Mouse (Mus musculus): ENCODE data around the gene Comt.

Gene Comt

GRCm38 (mm10) chr16:18411026-18411649 lies 15.5 kb downstream of the Comt start:
- DNase-seq (ENCODE audit: low read depth, low spot score), result no peak

GRCm38 (mm10) chr16:18410418-18410817 lies 16.2 kb downstream of the Comt start:
- DNase-seq (ENCODE audit: low read depth, low spot score), result no peak

GRCm38 (mm10) chr16:18409776-18410175 lies 16.9 kb downstream of the Comt start:
- DNase-seq (ENCODE audit: low read depth, low spot score), result no peak

- DNase-seq (ENCODE audit: low read depth, low spot score), result no peak
These were observed 18.7 kb downstream of the Comt start for GRCm38 (mm10) chr16:18407912-18408311.

- DNase-seq (ENCODE audit: low read depth, low spot score), result peak; percentile 56
These were observed 20.4 kb downstream of the Comt start for GRCm38 (mm10) chr16:18406293-18406692.

GRCm38 (mm10) chr16:18405876-18406275 lies 20.8 kb downstream of the Comt start:
- DNase-seq (ENCODE audit: low read depth, low spot score), result no peak

- DNase-seq (ENCODE audit: low read depth, low spot score), result no peak
These were observed 21.4 kb downstream of the Comt start for GRCm38 (mm10) chr16:18405091-18405854.

GRCm38 (mm10) chr16:18403285-18403684 lies 23.4 kb downstream of the Comt start:
- DNase-seq (ENCODE audit: low read depth, low spot score), result no peak

GRCm38 (mm10) chr16:18400472-18401216 lies 26.0 kb downstream of the Comt start:
- no peak for DNase-seq (ENCODE audit: low read depth, low spot score)

GRCm38 (mm10) chr16:18400028-18400427 lies 26.6 kb downstream of the Comt start:
- no peak for DNase-seq (ENCODE audit: low read depth, low spot score)

GRCm38 (mm10) chr16:18396791-18397621 lies 29.6 kb downstream of the Comt start:
- no peak for DNase-seq (ENCODE audit: low read depth, low spot score)

- peak; percentile 90 for DNase-seq (ENCODE audit: low read depth, low spot score)
These were observed 30.5 kb downstream of the Comt start for GRCm38 (mm10) chr16:18396201-18396600.

- peak; percentile 54 for DNase-seq (ENCODE audit: low read depth, low spot score)
These were observed 31.0 kb downstream of the Comt start for GRCm38 (mm10) chr16:18395620-18396036.

GRCm38 (mm10) chr16:18394777-18395619 lies 31.7 kb downstream of the Comt start:
- DNase-seq (ENCODE audit: low read depth, low spot score), result peak; percentile 84

- DNase-seq (ENCODE audit: low read depth, low spot score), result no peak
These were observed 32.6 kb downstream of the Comt start for GRCm38 (mm10) chr16:18394056-18394455.

- DNase-seq (ENCODE audit: low read depth, low spot score), result no peak
These were observed 33.1 kb downstream of the Comt start for GRCm38 (mm10) chr16:18393595-18393994.

- DNase-seq (ENCODE audit: low read depth, low spot score), result peak; percentile 86
These were observed 33.9 kb downstream of the Comt start for GRCm38 (mm10) chr16:18392469-18393426.

- DNase-seq (ENCODE audit: low read depth, low spot score), result no peak
These were observed 34.9 kb downstream of the Comt start for GRCm38 (mm10) chr16:18391728-18392127.

- no peak for DNase-seq (ENCODE audit: low read depth, low spot score)
These were observed 35.5 kb downstream of the Comt start for GRCm38 (mm10) chr16:18391127-18391526.
